Mouse (Mus musculus): ENCODE measurements around the gene Gm3248. TPM values are rescaled to one million over a fixed set of nuclear protein-coding genes. Genes with fewer than 3 reads are reported as not detected.
"Not testable (repeated sequence)": the region's sequence is repeated elsewhere in the genome, so short reads cannot be mapped to it uniquely, and the experiment has no call there.

Gm3248 gene
- not detected in 2 replicates for total RNA-seq (2017)

- not testable (repeated sequence) for ATAC-seq (replicated peaks; ENCODE audit: low read depth, poor library complexity, severe bottlenecking)
Measured at GRCm38 (mm10) chr14:5961635-5962034, at the start of gene Gm3248. Gene Gm3248 (minus strand): TSS chr14:5961745.

DNA sequence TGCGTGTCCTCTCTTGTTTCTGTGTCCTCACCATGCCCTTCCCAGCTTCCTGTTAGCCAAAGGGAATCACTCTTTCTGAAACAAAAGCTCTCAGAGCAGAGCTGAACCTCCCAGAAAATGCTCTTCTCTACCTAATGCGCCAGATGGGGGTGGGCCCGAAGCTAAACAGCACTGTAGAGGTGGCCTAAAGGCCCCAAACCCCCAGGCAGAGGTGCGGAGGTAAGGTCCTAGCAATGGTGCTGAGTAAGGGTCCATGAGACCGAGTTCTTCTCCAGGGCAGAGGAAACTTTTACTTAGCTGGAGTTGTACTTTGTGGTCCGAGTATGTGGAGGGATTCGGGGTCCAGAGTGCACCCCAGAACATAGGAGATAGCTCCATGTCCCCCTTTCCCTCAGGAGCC, 25.6 kb upstream of the Gm3248 start:
- ATAC-seq (replicated peaks; ENCODE audit: low read depth, poor library complexity, severe bottlenecking), result not testable (repeated sequence)

GRCm38 (mm10) chr14:5979037-5979436, 17.5 kb upstream of the Gm3248 start, which contains the start of gene Gm3453:
Gene Gm3453 (minus strand): TSS chr14:5979137.
- not testable (repeated sequence) for ATAC-seq (replicated peaks; ENCODE audit: low read depth, poor library complexity, severe bottlenecking)

- not testable (repeated sequence) for ATAC-seq (replicated peaks; ENCODE audit: low read depth, poor library complexity, severe bottlenecking)
Measured at GRCm38 (mm10) chr14:5962441-5962840, 896 bp upstream of the Gm3248 start.

DNA sequence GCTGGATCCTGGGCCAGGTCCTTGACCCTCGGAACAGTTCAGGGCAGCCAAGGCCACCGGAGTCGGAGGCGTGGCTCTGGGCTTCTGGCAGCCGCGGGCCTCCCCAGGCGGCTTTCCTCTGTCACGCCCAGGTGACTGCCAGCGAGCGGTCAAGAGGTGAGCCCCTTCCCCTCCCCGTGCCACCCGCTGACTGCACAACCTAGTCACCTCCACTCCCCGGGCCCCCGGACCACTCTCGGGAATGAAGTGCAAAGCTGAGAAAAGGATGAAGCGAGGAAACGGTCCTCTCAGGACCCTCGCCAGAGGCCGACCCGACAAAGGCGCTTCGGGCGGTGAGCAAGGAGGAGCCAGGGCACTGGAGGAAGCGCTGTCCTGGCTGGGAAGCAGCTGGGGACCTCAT, 443 bp downstream of the Gm3248 start:
- ATAC-seq (replicated peaks; ENCODE audit: low read depth, poor library complexity, severe bottlenecking), result not testable (repeated sequence)

GRCm38 (mm10) chr14:5960479-5960878, 1.1 kb downstream of the Gm3248 start:
- not testable (repeated sequence) for ATAC-seq (replicated peaks; ENCODE audit: low read depth, poor library complexity, severe bottlenecking)

GRCm38 (mm10) chr14:5923276-5923675, 38.3 kb downstream of the Gm3248 start:
- ATAC-seq (replicated peaks; ENCODE audit: low read depth, poor library complexity, severe bottlenecking), result not testable (repeated sequence)

- not testable (repeated sequence) for ATAC-seq (replicated peaks; ENCODE audit: low read depth, poor library complexity, severe bottlenecking)
Measured at GRCm38 (mm10) chr14:5918330-5918942, 43.1 kb downstream of the Gm3248 start.

DNA sequence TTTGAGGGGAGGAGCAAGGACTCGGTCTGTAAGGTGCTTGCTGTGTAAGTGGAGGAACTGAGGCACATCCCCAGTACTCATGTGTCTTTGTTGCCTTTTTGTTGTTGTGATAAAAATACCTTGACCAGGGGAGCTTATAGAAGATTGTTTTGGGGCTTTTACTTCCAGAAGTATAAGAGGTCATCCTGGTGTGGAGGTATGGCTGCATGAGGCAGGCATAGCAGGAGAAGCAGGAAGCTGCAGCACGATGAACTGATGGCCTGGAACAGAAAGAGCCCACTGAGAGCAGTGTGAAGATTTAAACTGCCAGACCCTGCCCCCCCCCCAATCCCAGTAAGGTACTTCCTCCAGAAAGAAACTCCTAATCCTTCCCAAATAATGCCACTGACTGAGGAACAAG, 47.8 kb downstream of the Gm3248 start:
- ATAC-seq (replicated peaks; ENCODE audit: low read depth, poor library complexity, severe bottlenecking), result not testable (repeated sequence)

Other genes with a start within 250 kb of the Gm3248 start
- not detected in 2 replicates for gene Gm3373, start 220.2 kb downstream of the Gm3248 start, total RNA-seq (2017)
- 0.29 and 1.1 TPM in 2 replicates for gene Gm3383, start 153.8 kb downstream of the Gm3248 start, total RNA-seq (2017)
- gene Gm3424, start 131.4 kb downstream of the Gm3248 start, total RNA-seq (2017), result not detected in 2 replicates
- gene Gm8237, start 81.4 kb downstream of the Gm3248 start, total RNA-seq (2017), result not detected in 2 replicates
- not detected in 2 replicates for gene Gm3453, start 17.4 kb upstream of the Gm3248 start, total RNA-seq (2017)
- not detected in 2 replicates for gene Gm6337, start 96.5 kb upstream of the Gm3248 start, total RNA-seq (2017)
- not detected in 2 replicates for gene Gm8206, start 132.2 kb upstream of the Gm3248 start, total RNA-seq (2017)
- gene Gm3468, start 146.9 kb upstream of the Gm3248 start, total RNA-seq (2017), result 0.55 and 0.97 TPM in 2 replicates
- gene Gm3476, start 164.1 kb upstream of the Gm3248 start, total RNA-seq (2017), result not detected in 2 replicates